In genomic region chr1:131207531-131207930, GRCm38 (mm10) we compare ENCODE assay signal across 8 mouse cellular contexts. TPM values are rescaled to one million over a fixed set of nuclear protein-coding genes. Genes with fewer than 3 reads are reported as not detected.
DNase-seq lines count a peak whose midpoint lies in the region; ATAC-seq and TF ChIP-seq lines count a peak whose summit lies in the region.

No protein-coding gene starts in this region.

- no peaks in the 10 kb centered on the region for H3K27me3 ChIP-seq in Patski
- H3K27me3 ChIP-seq in heart, embryonic 12.5 days (replicated peaks), result no peaks in the 10 kb centered on the region

- no peak overlapping the region for H3K4me3 ChIP-seq in heart, embryonic 12.5 days

- in situ Hi-C loops in Patski (cut with MboI; ENCODE audit: low pct_unique_long_range_greater_than_20kb), result no loop called here

- no peak for ATAC-seq in Patski
- ATAC-seq in heart, embryonic 12.5 days (ENCODE audit: insufficient number of reproducible peaks, low FRiP score), result peak; percentile 72
- ATAC-seq in megakaryocyte progenitor cell, adult 5-6 weeks (replicated peaks; ENCODE audit: poor library complexity), result peak; percentile 87

- POLR2A ChIA-PET in Patski (lab: Charles Lee), result no interaction called here

- CTCF ChIA-PET in Patski (lab: Charles Lee), result interaction anchor here (0.8 to 2.7 kb wide), 8 partner anchors 9 to 53 kb away, joined by 3 to 10 read pairs (median 6); partner anchors contain the start of gene Rassf5

- H3K9me3 ChIP-seq in heart, embryonic 12.5 days (replicated peaks), result no peaks in the 10 kb centered on the region

- H3K4me1 ChIP-seq in heart, embryonic 12.5 days (replicated peaks), result peaks cover 10% of the 10 kb centered on the region; the same call in 1 of the 2 replicates

- DNase-seq in CD4-positive helper T cell, adult 2 months (ENCODE audit: low read depth, low spot score), result peak; percentile 77
- no peak for DNase-seq in Patski (ENCODE audit: low read depth, low spot score)
- DNase-seq in embryo, embryonic 10 days (ENCODE audit: low spot score), result peak; percentile 78
- DNase-seq in kidney, postnatal 10 days, result peak; percentile 89
- DNase-seq in right cerebral cortex, postnatal 14 days, result peak; percentile 80
- DNase-seq in yolk sac, embryonic 10.5 days (ENCODE audit: low spot score), result peak; percentile 30

- 3% methylated on average over 5 of the region's 5 CpGs for WGBS in heart, embryonic 12.5 days

- 0 out of 2 replicates have a peak overlapping the region, but pooled peaks have one; percentile 20 for H3K9ac ChIP-seq in heart, embryonic 12.5 days

- H3K4me2 ChIP-seq in heart, embryonic 12.5 days, result no peak overlapping the region

- H3K36me3 ChIP-seq in heart, embryonic 12.5 days, result peaks cover 16% of the 10 kb centered on the region

- peak; percentile 81 for TF ChIP-seq CTCF in Patski (IDR thresholded peaks at IDR 0.05)

- 0 out of 2 replicates have a peak overlapping the region, but pooled peaks have one; percentile 13 for H3K27ac ChIP-seq in heart, embryonic 12.5 days (ENCODE audit: poor library complexity, severe bottlenecking)

RNA-seq across cellular contexts. Expression of gene Rassf5, which starts 37.5 kb away (rescaled TPM):
- 9.5 TPM for polyA plus RNA-seq in Patski (2021)
- polyA plus RNA-seq in heart, embryonic 12.5 days (2016; fragmentation: Nextera tagmentation; extraction: Ambion mirVana), result 27.0 and 27.2 TPM in 2 replicates
- 46.0 and 48.9 TPM in 2 replicates for total RNA-seq in megakaryocyte progenitor cell, adult 5-6 weeks (2015)
- total RNA-seq in megakaryocyte progenitor cell, adult 5-6 weeks (2017), result 45.1 and 47.6 TPM in 2 replicates

RNA-seq across cellular contexts. Expression of gene Eif2d, which starts 54.5 kb away (rescaled TPM):
- polyA plus RNA-seq in Patski (2021), result 53.8 TPM
- polyA plus RNA-seq in heart, embryonic 12.5 days (2016; fragmentation: Nextera tagmentation; extraction: Ambion mirVana), result 45.8 and 51.8 TPM in 2 replicates
- total RNA-seq in megakaryocyte progenitor cell, adult 5-6 weeks (2015), result 36.9 and 37.6 TPM in 2 replicates
- 29.7 and 34.0 TPM in 2 replicates for total RNA-seq in megakaryocyte progenitor cell, adult 5-6 weeks (2017)
